Mouse (Mus musculus): ENCODE data around the gene Gm17409.

Gene Gm17409

GRCm38 (mm10) chr2:58469816-58470215 lies at the start of gene Gm17409:
TSS of gene Gm17409 (plus strand) at chr2:58470116.
- no peak for DNase-seq (ENCODE audit: low read depth, low spot score)

GRCm38 (mm10) chr2:58423319-58423718 lies 46.6 kb upstream of the Gm17409 start:
- no peak for DNase-seq (ENCODE audit: low read depth, low spot score)

GRCm38 (mm10) chr2:58425436-58426004 lies 44.4 kb upstream of the Gm17409 start:
- no peak for DNase-seq (ENCODE audit: low read depth, low spot score)

GRCm38 (mm10) chr2:58432211-58432610 lies 37.7 kb upstream of the Gm17409 start:
- DNase-seq (ENCODE audit: low read depth, low spot score) = no peak

GRCm38 (mm10) chr2:58433317-58433716 lies 36.6 kb upstream of the Gm17409 start:
- DNase-seq (ENCODE audit: low read depth, low spot score) = no peak

GRCm38 (mm10) chr2:58434438-58434837 lies 35.5 kb upstream of the Gm17409 start:
- DNase-seq (ENCODE audit: low read depth, low spot score) = no peak

- DNase-seq (ENCODE audit: low read depth, low spot score) = no peak
Observed at GRCm38 (mm10) chr2:58435507-58435906, 34.4 kb upstream of the Gm17409 start.

- DNase-seq (ENCODE audit: low read depth, low spot score) = no peak
Observed at GRCm38 (mm10) chr2:58436911-58437310, 33.0 kb upstream of the Gm17409 start.

GRCm38 (mm10) chr2:58443163-58443562 lies 26.8 kb upstream of the Gm17409 start:
- no peak for DNase-seq (ENCODE audit: low read depth, low spot score)

GRCm38 (mm10) chr2:58447001-58447400 lies 22.9 kb upstream of the Gm17409 start:
- no peak for DNase-seq (ENCODE audit: low read depth, low spot score)

- DNase-seq (ENCODE audit: low read depth, low spot score) = peak; percentile 30
Observed at GRCm38 (mm10) chr2:58454095-58454865, 15.6 kb upstream of the Gm17409 start.

GRCm38 (mm10) chr2:58456843-58457487 lies 13.0 kb upstream of the Gm17409 start:
- DNase-seq (ENCODE audit: low read depth, low spot score) = no peak

- peak; percentile 40 for DNase-seq (ENCODE audit: low read depth, low spot score)
Observed at GRCm38 (mm10) chr2:58457488-58457865, 12.4 kb upstream of the Gm17409 start.

- DNase-seq (ENCODE audit: low read depth, low spot score) = peak; percentile 69
Observed at GRCm38 (mm10) chr2:58458820-58459371, 11.0 kb upstream of the Gm17409 start.

- DNase-seq (ENCODE audit: low read depth, low spot score) = no peak
Observed at GRCm38 (mm10) chr2:58470290-58470689, 374 bp downstream of the Gm17409 start.

GRCm38 (mm10) chr2:58475578-58475977 lies 5.7 kb downstream of the Gm17409 start:
- DNase-seq (ENCODE audit: low read depth, low spot score) = no peak

GRCm38 (mm10) chr2:58476956-58477715 lies 7.2 kb downstream of the Gm17409 start:
- DNase-seq (ENCODE audit: low read depth, low spot score) = peak; percentile 81

- no peak for DNase-seq (ENCODE audit: low read depth, low spot score)
Observed at GRCm38 (mm10) chr2:58478144-58478543, 8.2 kb downstream of the Gm17409 start.

- DNase-seq (ENCODE audit: low read depth, low spot score) = no peak
Observed at GRCm38 (mm10) chr2:58479536-58479935, 9.6 kb downstream of the Gm17409 start.

GRCm38 (mm10) chr2:58480764-58481163 lies 10.8 kb downstream of the Gm17409 start:
- no peak for DNase-seq (ENCODE audit: low read depth, low spot score)

GRCm38 (mm10) chr2:58481450-58482100 lies 11.7 kb downstream of the Gm17409 start:
- no peak for DNase-seq (ENCODE audit: low read depth, low spot score)
